Mouse (Mus musculus) limb, embryonic 12.5 days (tissue): ENCODE measurements at regions not wholly inside any gene's neighbourhood (a gene's known extent, or its start where the extent isn't known, plus 50 kb on each side); places are given as distances from the start of the nearest gene placed in this dataset.

Source experiments
- ATAC-seq: fragments of 200-750 bp; cut with Nextera tagmentation; 2 replicates; pipeline ENCODE4 v1.8.0; 2017; ENCODE audit warnings: low read depth, moderate TSS enrichment; ENCODE audit not compliant: insufficient number of reproducible peaks, insufficient read depth, low FRiP score, low TSS enrichment
- H3K27ac ChIP-seq: fragments of 300-500 bp; sonication (generic); 2 replicates; pipeline ENCODE4 v1.5.1; 2016; ENCODE audit warnings: mild to moderate bottlenecking, moderate library complexity
- H3K27me3 ChIP-seq: fragments of 300-500 bp; sonication (generic); 2 replicates; pipeline ENCODE4 v1.6.1; 2016; ENCODE audit warnings: mild to moderate bottlenecking, moderate library complexity
- H3K36me3 ChIP-seq: fragments of 300-500 bp; sonication (generic); 2 replicates; pipeline ENCODE4 v1.6.1; 2016; ENCODE audit warnings: mild to moderate bottlenecking, moderate library complexity
- H3K4me1 ChIP-seq: fragments of 300-500 bp; sonication (generic); replicated peaks from 2 replicates; pipeline ENCODE4 v1.6.1; 2016
- H3K4me2 ChIP-seq: fragments of 300-500 bp; sonication (generic); 2 replicates; pipeline ENCODE4 v1.6.1; 2016; ENCODE audit warnings: mild to moderate bottlenecking, moderate library complexity
- H3K4me3 ChIP-seq: fragments of 300-500 bp; sonication (generic); replicated peaks from 2 replicates; pipeline ENCODE4 v1.5.1; 2016; ENCODE audit warnings: mild to moderate bottlenecking
- H3K9ac ChIP-seq: fragments of 300-500 bp; sonication (generic); replicated peaks from 2 replicates; pipeline ENCODE4 v1.6.1; 2016; ENCODE audit warnings: mild to moderate bottlenecking, moderate library complexity
- H3K9me3 ChIP-seq: fragments of 300-500 bp; sonication (generic); 2 replicates; pipeline ENCODE4 v1.6.1; 2016; ENCODE audit warnings: mild to moderate bottlenecking, moderate library complexity
- WGBS: fragments of 180-500 bp; shearing (Covaris S2); methylation state at CpG from one replicate; pipeline ENCODE4 v1.1.7; 2016; 5-methylcytosine and 5-hydroxymethylcytosine counted together

- 48% methylated on average over 6 of the region's 6 CpGs for whole genome bisulfite sequencing
- Histone ChIP-seq H3K9me3 (no peaks in the 10 kb centered on the region), H3K4me3 (no peak overlapping the region), H3K27ac (no peak overlapping the region), H3K36me3 (no peaks in the 10 kb centered on the region), H3K4me2 (no peak overlapping the region), H3K27me3 (peaks cover 40% of the 10 kb centered on the region), H3K9ac (no peak overlapping the region), H3K4me1 (peaks cover 62% of the 10 kb centered on the region)
- no peak for ATAC-seq
These were observed 141.5 kb upstream of the Zfp703 start for GRCm38 (mm10) chr8:26835616-26836015.

DNA sequence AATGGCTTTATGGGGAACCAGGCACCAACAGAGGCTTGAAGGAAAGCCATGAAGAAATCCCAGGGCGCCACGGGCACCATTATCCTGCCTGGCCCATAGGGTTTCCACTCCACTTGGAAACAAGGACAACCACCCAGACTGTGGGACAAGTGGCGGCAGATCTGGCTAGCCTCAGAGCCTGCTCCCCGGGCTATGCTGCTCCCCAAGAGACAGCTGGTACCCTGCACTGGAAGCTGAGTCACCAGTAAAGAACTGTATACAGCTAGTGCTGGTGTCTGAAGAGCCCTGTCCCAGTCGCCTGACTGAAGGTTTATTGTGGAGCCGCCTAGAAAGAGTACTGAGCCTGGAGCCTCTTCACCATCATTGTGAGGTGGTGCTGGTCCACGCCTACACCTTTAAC, 140.6 kb upstream of the Zfp703 start:
- Histone ChIP-seq H3K27me3 (peaks cover 40% of the 10 kb centered on the region), H3K4me3 (no peak overlapping the region), H3K36me3 (no peaks in the 10 kb centered on the region), H3K4me1 (peaks cover 61% of the 10 kb centered on the region), H3K9me3 (no peaks in the 10 kb centered on the region), H3K9ac (no peak overlapping the region), H3K4me2 (no peak overlapping the region), H3K27ac (no peak overlapping the region)
- ATAC-seq = no peak
- WGBS = 75% methylated on average over 7 of the region's 7 CpGs

- H3K4me3 ChIP-seq = no peak overlapping the region
- no peaks in the 10 kb centered on the region for H3K9me3 ChIP-seq
- ATAC-seq = no peak
- no peak overlapping the region for H3K4me2 ChIP-seq
- H3K27ac ChIP-seq = peak overlapping the region; percentile 35; the same call in 1 of the 2 replicates
- peaks cover 39% of the 10 kb centered on the region for H3K4me1 ChIP-seq
- H3K9ac ChIP-seq = no peak overlapping the region
- H3K36me3 ChIP-seq = no peaks in the 10 kb centered on the region
- WGBS = 27% methylated on average over 2 of the region's 2 CpGs
- H3K27me3 ChIP-seq = peaks cover 27% of the 10 kb centered on the region
These were observed 136.8 kb upstream of the Zfp703 start for GRCm38 (mm10) chr8:26840286-26840685.

DNA sequence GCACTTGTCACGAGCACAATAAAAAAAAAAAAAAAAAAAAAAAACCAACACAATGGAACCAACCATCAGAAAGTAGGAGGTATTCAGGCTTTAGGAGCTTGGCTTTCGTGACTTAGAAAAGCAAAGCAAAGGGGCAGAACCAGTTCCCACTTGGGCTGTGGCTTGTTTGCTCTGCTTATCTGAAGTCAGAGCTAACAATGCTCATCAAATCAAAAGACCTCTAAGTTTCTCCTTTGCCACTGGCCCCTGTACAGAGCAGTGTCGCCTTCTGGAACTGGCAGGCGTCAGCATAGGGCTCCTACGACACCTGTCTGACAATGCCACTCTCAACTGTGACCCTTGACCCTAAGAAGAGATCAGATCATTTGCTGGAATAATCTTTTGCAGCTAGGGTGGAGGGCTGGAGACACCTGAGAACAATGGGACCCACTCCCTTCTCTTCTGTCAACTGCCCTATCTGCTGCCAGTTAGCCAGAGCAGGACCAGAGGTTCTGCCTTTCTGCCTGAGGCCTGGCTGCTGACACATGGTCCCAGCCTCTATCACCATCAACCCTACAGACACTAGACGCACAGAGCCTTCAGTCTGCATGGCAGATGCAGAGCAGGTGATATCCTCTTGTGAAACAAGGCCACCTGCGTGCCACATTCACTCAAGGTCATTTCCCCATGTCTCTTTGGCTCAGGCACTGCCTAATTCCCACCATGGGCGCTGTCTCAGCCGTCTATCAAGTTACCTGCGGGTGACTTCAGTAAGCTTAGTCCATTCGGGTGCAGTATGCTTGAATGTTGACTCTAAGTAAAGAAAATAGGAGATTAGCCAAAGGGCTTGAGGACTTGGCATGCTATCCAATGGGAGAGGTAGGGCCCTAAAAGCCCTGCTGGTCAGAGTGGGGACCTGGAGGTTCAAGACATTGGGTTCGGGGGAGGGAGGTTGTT, 136.1 kb upstream of the Zfp703 start:
- no peak overlapping the region for H3K4me3 ChIP-seq
- H3K4me2 ChIP-seq = no peak overlapping the region
- no peaks in the 10 kb centered on the region for H3K36me3 ChIP-seq
- no peak overlapping the region for H3K9ac ChIP-seq
- H3K27ac ChIP-seq = no peak overlapping the region
- 60% methylated on average over 12 of the region's 12 CpGs for WGBS
- peaks cover 20% of the 10 kb centered on the region for H3K27me3 ChIP-seq
- H3K9me3 ChIP-seq = no peaks in the 10 kb centered on the region
- H3K4me1 ChIP-seq = peaks cover 39% of the 10 kb centered on the region
- no peak for ATAC-seq

- no peak overlapping the region for H3K4me3 ChIP-seq
- no peaks in the 10 kb centered on the region for H3K36me3 ChIP-seq
- H3K27ac ChIP-seq = no peak overlapping the region
- peaks cover 15% of the 10 kb centered on the region; the same call in 1 of the 2 replicates for H3K27me3 ChIP-seq
- H3K9me3 ChIP-seq = no peaks in the 10 kb centered on the region
- 38% methylated on average over 6 of the region's 6 CpGs for WGBS
- H3K4me2 ChIP-seq = no peak overlapping the region
- no peak for ATAC-seq
- H3K9ac ChIP-seq = no peak overlapping the region
- H3K4me1 ChIP-seq = peaks cover 60% of the 10 kb centered on the region
These were observed 133.4 kb upstream of the Zfp703 start for GRCm38 (mm10) chr8:26843714-26844113.

DNA sequence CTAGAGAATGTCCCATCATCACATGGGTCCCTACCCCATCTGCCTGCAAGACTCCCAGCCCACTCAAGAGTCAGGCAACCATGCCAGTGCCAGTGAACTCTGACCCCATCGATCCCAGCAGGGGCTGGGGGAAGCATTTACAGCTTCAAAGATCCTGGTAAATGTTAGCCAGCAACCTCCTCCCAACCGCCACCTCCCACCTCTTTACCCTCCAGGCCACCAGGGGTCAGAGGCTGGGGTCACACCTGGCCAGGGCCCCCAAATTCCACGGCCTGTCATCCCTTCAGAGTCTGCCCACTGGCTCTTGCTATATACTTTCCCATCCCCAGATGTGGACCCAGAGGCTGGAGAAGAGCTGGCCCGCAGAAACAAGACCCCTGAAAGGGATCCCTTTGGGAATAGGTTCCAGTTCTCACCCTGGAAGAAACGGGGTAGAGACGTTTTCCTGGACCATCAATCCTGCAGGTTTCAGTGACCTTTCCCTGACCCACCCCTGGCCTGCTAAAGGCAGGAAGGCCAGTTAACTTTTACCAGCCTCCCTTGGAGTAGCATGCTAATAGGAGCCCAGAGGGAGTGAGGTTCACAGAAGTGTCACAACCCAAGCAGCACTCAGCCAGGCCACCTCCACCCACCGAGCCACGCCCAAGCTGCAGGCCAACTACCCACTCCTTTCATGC, 132.9 kb upstream of the Zfp703 start:
- H3K36me3 ChIP-seq = no peaks in the 10 kb centered on the region
- no peak for ATAC-seq
- no peak overlapping the region for H3K4me3 ChIP-seq
- peaks cover 66% of the 10 kb centered on the region for H3K4me1 ChIP-seq
- no peaks in the 10 kb centered on the region for H3K9me3 ChIP-seq
- H3K27ac ChIP-seq = no peak overlapping the region
- H3K27me3 ChIP-seq = peaks cover 15% of the 10 kb centered on the region; the same call in 1 of the 2 replicates
- WGBS = 11% methylated on average over 8 of the region's 8 CpGs
- no peak overlapping the region for H3K4me2 ChIP-seq
- no peak overlapping the region for H3K9ac ChIP-seq

- peaks cover 71% of the 10 kb centered on the region for H3K4me1 ChIP-seq
- peaks cover 18% of the 10 kb centered on the region; the same call in 1 of the 2 replicates for H3K27me3 ChIP-seq
- H3K4me3 ChIP-seq = no peak overlapping the region
- no peaks in the 10 kb centered on the region for H3K9me3 ChIP-seq
- H3K27ac ChIP-seq = no peak overlapping the region
- H3K36me3 ChIP-seq = no peaks in the 10 kb centered on the region
- no peak overlapping the region for H3K9ac ChIP-seq
- ATAC-seq = no peak
- H3K4me2 ChIP-seq = no peak overlapping the region
- WGBS = 69% methylated on average over 6 of the region's 6 CpGs
These were observed 132.3 kb upstream of the Zfp703 start for GRCm38 (mm10) chr8:26844809-26845143.

DNA sequence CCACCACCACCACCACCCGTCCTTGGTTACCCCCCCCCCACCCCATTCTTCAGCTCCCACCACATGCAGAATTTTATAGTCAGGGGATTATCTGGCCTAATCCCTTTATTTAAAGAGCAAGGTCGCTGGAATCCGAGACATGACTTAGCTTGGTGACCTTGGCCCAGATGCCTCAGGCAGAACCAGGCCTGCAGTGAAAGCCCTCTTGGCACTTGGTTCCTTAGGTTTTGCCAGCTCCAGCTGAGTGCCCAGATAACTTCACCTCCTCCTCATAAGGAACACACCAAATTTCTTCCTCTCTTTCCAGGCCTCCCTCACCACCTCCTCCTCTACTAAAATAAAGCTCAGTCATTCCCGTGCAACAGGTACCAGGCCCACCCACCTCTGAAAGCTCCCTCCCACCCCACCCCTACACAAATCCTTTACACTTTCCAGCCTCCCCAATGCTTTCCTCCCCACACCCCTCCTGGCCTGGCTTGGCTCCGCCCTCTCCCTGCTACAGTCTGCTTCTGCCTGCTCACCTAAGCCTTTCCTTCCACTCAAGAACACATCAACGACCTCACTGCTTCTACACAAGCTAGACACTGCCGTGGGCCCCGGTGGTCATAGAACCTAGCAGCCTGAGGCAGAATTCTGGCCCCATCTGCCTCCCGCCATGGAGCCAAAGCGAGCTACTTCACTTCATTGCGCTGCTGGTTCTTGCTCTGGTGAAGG, 131.5 kb upstream of the Zfp703 start:
- Histone ChIP-seq H3K4me1 (peaks cover 70% of the 10 kb centered on the region), H3K9ac (no peak overlapping the region), H3K4me3 (no peak overlapping the region), H3K9me3 (no peaks in the 10 kb centered on the region), H3K27me3 (peaks cover 27% of the 10 kb centered on the region), H3K27ac (no peak overlapping the region), H3K4me2 (no peak overlapping the region), H3K36me3 (no peaks in the 10 kb centered on the region)
- no peak for ATAC-seq
- WGBS = 46% methylated on average over 11 of the region's 11 CpGs

GRCm38 (mm10) chr8:26847009-26847408, 130.1 kb upstream of the Zfp703 start:
- H3K27ac ChIP-seq = no peak overlapping the region
- ATAC-seq = no peak
- no peaks in the 10 kb centered on the region for H3K9me3 ChIP-seq
- H3K27me3 ChIP-seq = peaks cover 28% of the 10 kb centered on the region
- no peak overlapping the region for H3K4me2 ChIP-seq
- H3K4me1 ChIP-seq = peaks cover 75% of the 10 kb centered on the region
- no peaks in the 10 kb centered on the region for H3K36me3 ChIP-seq
- WGBS = 72% methylated on average over 9 of the region's 9 CpGs
- no peak overlapping the region for H3K9ac ChIP-seq
- no peak overlapping the region for H3K4me3 ChIP-seq

DNA sequence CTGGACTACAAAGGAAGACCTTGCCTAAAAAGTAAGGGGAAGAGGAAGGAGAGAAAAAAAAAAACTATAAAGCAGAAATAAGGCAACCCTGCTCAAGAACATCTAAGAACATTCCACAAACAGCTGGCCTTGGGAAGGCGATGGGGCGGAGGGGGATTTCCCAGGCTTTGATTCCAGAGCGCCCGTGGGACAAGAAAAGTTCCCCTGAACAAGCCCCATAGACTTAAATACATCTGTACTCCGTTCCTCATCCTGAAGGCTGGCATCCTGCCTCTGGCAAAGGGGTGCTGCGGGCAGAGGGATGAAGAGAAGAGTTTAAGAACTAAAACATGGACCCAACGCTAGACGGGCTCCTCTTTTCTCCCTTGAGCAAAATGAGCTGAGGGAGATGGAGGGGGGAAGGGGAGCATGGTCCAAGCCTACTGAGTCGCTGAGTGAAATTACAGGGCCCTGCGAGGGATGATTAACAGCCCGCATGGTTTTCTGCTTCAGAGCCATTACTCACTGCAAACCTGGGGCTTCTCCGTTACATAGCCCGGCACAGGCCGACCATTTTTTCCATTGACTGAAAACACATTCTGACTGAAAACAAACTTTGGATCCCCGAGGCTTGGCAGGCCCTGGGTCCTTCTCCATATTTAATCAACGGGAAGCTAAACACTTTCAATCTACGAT, 128.9 kb upstream of the Zfp703 start:
- ATAC-seq = no peak
- Histone ChIP-seq H3K36me3 (no peaks in the 10 kb centered on the region), H3K4me1 (peaks cover 85% of the 10 kb centered on the region), H3K4me3 (no peak overlapping the region), H3K27me3 (peaks cover 28% of the 10 kb centered on the region), H3K9ac (no peak overlapping the region), H3K9me3 (no peaks in the 10 kb centered on the region), H3K4me2 (0 out of 2 replicates have a peak overlapping the region, but pooled peaks have one; percentile 10), H3K27ac (peak overlapping the region; percentile 75)
- 19% methylated on average over 17 of the region's 17 CpGs for WGBS
